In the genomic region with DNA sequence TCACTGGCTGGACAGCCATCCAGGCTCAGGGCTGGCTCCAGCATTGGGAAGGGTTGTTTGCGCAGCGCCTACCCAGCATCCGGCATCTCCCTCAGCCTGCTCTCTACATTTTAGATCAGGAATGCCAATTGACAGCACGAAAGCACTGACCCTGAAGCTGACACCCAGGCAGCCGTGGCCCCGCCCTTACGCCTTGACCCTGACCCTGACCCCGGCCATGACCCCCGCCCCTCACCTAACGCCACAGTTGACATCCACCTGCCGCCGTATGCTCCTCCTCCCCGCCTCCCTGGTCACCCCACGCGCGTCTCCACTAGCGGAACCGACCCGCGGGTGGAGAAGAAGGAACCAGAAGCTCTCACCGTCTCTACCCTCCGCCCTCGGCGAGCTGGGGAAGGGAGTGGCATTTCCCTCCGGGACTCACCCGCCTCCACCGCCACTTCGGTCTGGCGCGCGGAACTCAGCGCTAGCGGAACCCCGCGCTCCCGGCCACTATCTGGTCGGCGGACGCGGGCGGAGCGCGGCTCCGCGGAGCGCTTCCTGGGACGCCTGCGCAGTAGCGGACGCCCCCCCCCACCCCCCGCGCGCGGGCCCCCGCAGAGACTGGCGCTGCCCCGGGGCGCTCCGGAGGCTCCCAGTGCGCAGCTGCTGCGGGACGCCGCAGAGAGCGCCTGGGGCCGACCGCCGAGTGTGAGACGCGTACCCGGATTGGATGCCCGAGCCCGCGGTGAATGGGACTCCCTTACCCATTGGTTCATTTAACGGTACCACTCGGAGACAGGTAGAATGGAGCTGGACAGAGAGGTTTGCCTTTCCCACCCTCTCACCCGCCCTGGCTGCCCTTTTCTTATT, we compare ENCODE assay signal across 8 mouse cellular contexts. TPM values are rescaled to one million over a fixed set of nuclear protein-coding genes. Genes with fewer than 3 reads are reported as not detected.
DNase-seq lines count a peak whose midpoint lies in the region; ATAC-seq and TF ChIP-seq lines count a peak whose summit lies in the region.

A gene (minus strand): TSS at position 523 of the 852 bp plus-strand sequence.

- peaks cover 2% of the 10 kb centered on the region for H3K79me3 ChIP-seq in C2C12 (ENCODE audit: low read depth)

- no peak for TF ChIP-seq CTCF in C2C12 (IDR thresholded peaks at IDR 0.05; ENCODE audit: control insufficient read depth, insufficient read depth, insufficient read length)
- no peak for TF ChIP-seq CTCF in brain, embryonic 14.5 days (IDR thresholded peaks at IDR 0.05; ENCODE audit: borderline replicate concordance, extremely low read depth, insufficient read depth, insufficient read length)

- no peaks in the 10 kb centered on the region for H3K27me3 ChIP-seq in C2C12 (ENCODE audit: control insufficient read depth, insufficient read depth, insufficient read length)
- H3K27me3 ChIP-seq in heart, embryonic 10.5 days (ENCODE audit: insufficient read depth, poor library complexity, severe bottlenecking), result 0 out of 2 replicates have a peak, but pooled peaks cover 7% of the 10 kb centered on the region
- H3K27me3 ChIP-seq in kidney, embryonic 15.5 days, result peaks cover 3% of the 10 kb centered on the region; the same call in 1 of the 2 replicates

- 0 out of 2 replicates have a peak, but pooled peaks cover 11% of the 10 kb centered on the region for H3K4me1 ChIP-seq in heart, embryonic 10.5 days
- H3K4me1 ChIP-seq in kidney, embryonic 15.5 days, result peaks cover 8% of the 10 kb centered on the region

- H3K4me2 ChIP-seq in kidney, embryonic 15.5 days, result peak within 1 kb of the TSS; percentile 95

- peak within 1 kb of the TSS; percentile 77 for H3ac ChIP-seq in C2C12 (ENCODE audit: control insufficient read depth, insufficient read length, low read depth)

- ATAC-seq in erythroblast, adult 5-6 weeks (replicated peaks; ENCODE audit: low FRiP score, poor library complexity, severe bottlenecking), result peak; percentile 90
- ATAC-seq in kidney, embryonic 15.5 days (replicated peaks; ENCODE audit: low FRiP score), result peak; percentile 99

- under 1% methylated on average over 76 of the region's 76 CpGs for WGBS in heart, embryonic 10.5 days
- under 1% methylated on average over 76 of the region's 76 CpGs for WGBS in kidney, embryonic 15.5 days

- H3K9ac ChIP-seq in kidney, embryonic 15.5 days, result peak within 1 kb of the TSS; percentile 66

- peak; percentile 55; the same call in 1 of the 2 replicates for TF ChIP-seq POLR2A in brain, embryonic 14.5 days (IDR thresholded peaks at IDR 0.05; ENCODE audit: borderline replicate concordance, extremely low read depth, insufficient read depth, insufficient read length, poor library complexity, severe bottlenecking)

- DNase-seq in brain, embryonic 14.5 days (ENCODE audit: low read depth), result peak; percentile 95
- peak; percentile 95 for DNase-seq in heart, embryonic 10.5 days (ENCODE audit: low spot score)
- DNase-seq in liver, result peak; percentile 86
- DNase-seq in monocyte, adult 2 months (ENCODE audit: low read depth in 1 of 2, low spot score in 2 of 2), result peak; percentile 40 to 67
- peak; percentile 67 to 68 for DNase-seq in spleen, postnatal 14 days (ENCODE audit: low spot score in 2 of 2)

- H3K9me3 ChIP-seq in heart, embryonic 10.5 days, result no peaks in the 10 kb centered on the region
- H3K9me3 ChIP-seq in kidney, embryonic 15.5 days (replicated peaks), result no peaks in the 10 kb centered on the region

- H3K27ac ChIP-seq in heart, embryonic 10.5 days, result peak within 1 kb of the TSS; percentile 89
- H3K27ac ChIP-seq in kidney, embryonic 15.5 days, result peak within 1 kb of the TSS; percentile 34; the same call in 1 of the 2 replicates

- H3K79me2 ChIP-seq in C2C12 (ENCODE audit: control insufficient read depth, insufficient read depth), result no peaks in the 10 kb centered on the region

- H3K36me3 ChIP-seq in C2C12 (ENCODE audit: control insufficient read depth, insufficient read depth), result no peaks in the 10 kb centered on the region
- no peaks in the 10 kb centered on the region for H3K36me3 ChIP-seq in heart, embryonic 10.5 days
- H3K36me3 ChIP-seq in kidney, embryonic 15.5 days, result no peaks in the 10 kb centered on the region

- H3K4me3 ChIP-seq in C2C12 (ENCODE audit: insufficient read depth, poor library complexity, severe bottlenecking), result peak within 1 kb of the TSS; percentile 61
- H3K4me3 ChIP-seq in heart, embryonic 10.5 days, result peak within 1 kb of the TSS; percentile 88
- peak within 1 kb of the TSS; percentile 80 for H3K4me3 ChIP-seq in kidney, embryonic 15.5 days (replicated peaks)

TF ChIP-seq in C2C12, 6 proteins besides CTCF, POLR2A, EP300 and RAD21:
- TF ChIP-seq FOSL1 (IDR thresholded peaks at IDR 0.05; ENCODE audit: insufficient read depth, low read length, poor library complexity, severe bottlenecking) (no peak), USF1 (IDR thresholded peaks at IDR 0.05; ENCODE audit: low read depth) (no peak), MYOD1 (IDR thresholded peaks at IDR 0.05; ENCODE audit: control insufficient read depth, insufficient read length, low read depth) (no peak), MYOG (IDR thresholded peaks at IDR 0.05; ENCODE audit: control insufficient read depth, extremely low read depth, insufficient read length) (no peak), MAX (IDR thresholded peaks at IDR 0.05) (no peak), CEBPB (IDR thresholded peaks at IDR 0.05; ENCODE audit: low read depth) (no peak)

RNA-seq across cellular contexts. Expression of the gene that starts here (rescaled TPM):
- polyA plus RNA-seq in C2C12 (2012; fragmentation: generic; extraction: Trizol), result 2.5 TPM
- polyA plus RNA-seq in brain, embryonic 14.5 days (2012; rRNA removed), result 3.3 and 3.7 TPM in 2 replicates
- total RNA-seq in erythroblast, adult 5-6 weeks (2015; ENCODE audit: low replicate concordance), result 2.1 and 4.6 TPM in 2 replicates
- total RNA-seq in erythroblast, adult 5-6 weeks (2017; ENCODE audit: low replicate concordance), result 4.8 and 5.2 TPM in 2 replicates
- 6.3 and 6.6 TPM in 2 replicates for polyA plus RNA-seq in heart, embryonic 10.5 days (2016; fragmentation: Nextera tagmentation; extraction: Ambion mirVana)
- polyA plus RNA-seq in kidney, embryonic 15.5 days (2015; fragmentation: Nextera tagmentation; extraction: Ambion mirVana), result 4.5 and 4.9 TPM in 2 replicates

Comparison
In these comparisons a context has a peak if more than half of its experiments do, and no peak if none do; other contexts are left out.
1. Peak in every context shown above with its lines: DNase-seq, ATAC-seq, H3K4me3 ChIP-seq and H3K27ac ChIP-seq.